ENCODE assay signal across 9 mouse cellular contexts in genomic region chr1:134243948-134244914, GRCm38 (mm10). TPM values are rescaled to one million over a fixed set of nuclear protein-coding genes. Genes with fewer than 3 reads are reported as not detected.
DNase-seq lines count a peak whose midpoint lies in the region; ATAC-seq lines count a peak whose summit lies in the region.
"Had no signal": no experiment of that assay in that cellular context is flagged by ENCODE, and none has a peak within 500 bp of the region (broad histone marks: within the 10 kb centered on the region; RNA-seq: fewer than 3 reads in every experiment).

No protein-coding gene starts in this region.

- no peaks in the 10 kb centered on the region for H3K9me3 ChIP-seq in heart, embryonic 13.5 days
- no peaks in the 10 kb centered on the region for H3K9me3 ChIP-seq in liver, embryonic 11.5 days (ENCODE audit: control insufficient read depth, low read length)
- H3K9me3 ChIP-seq: G1E had no signal

- 0 out of 2 replicates have a peak, but pooled peaks have one; percentile 31 for ATAC-seq in erythroid progenitor cell, adult 5-6 weeks (replicated peaks; ENCODE audit: low FRiP score, poor library complexity, severe bottlenecking)
- ATAC-seq in heart, embryonic 13.5 days (ENCODE audit: extremely low read depth, insufficient number of reproducible peaks, low FRiP score, low TSS enrichment), result peak; percentile 51; the same call in 1 of the 2 replicates
- peak; percentile 69 for ATAC-seq in liver, embryonic 11.5 days (replicated peaks; ENCODE audit: low FRiP score)

- no peak overlapping the region for H3K27ac ChIP-seq in heart, embryonic 13.5 days (replicated peaks)
- no peak overlapping the region for H3K27ac ChIP-seq in liver, embryonic 11.5 days (ENCODE audit: low read depth, low read length)

- peak; percentile 49 for DNase-seq in 3T3-L1 (ENCODE audit: low read depth, low spot score)
- DNase-seq in brain, adult 2 months (ENCODE audit: low read depth, low spot score), result peak; percentile 96
- peak; percentile 95 for DNase-seq in kidney, postnatal 10 days
- peak; percentile 82 for DNase-seq in liver, embryonic 11.5 days (ENCODE audit: low spot score)
- DNase-seq in naive thymus-derived CD4-positive, alpha-beta T cell, adult 2 months (ENCODE audit: low read depth), result peak; percentile 35
- DNase-seq in splenic B cell, adult 2 months (ENCODE audit: low read depth, low spot score), result peak; percentile 81

- H3K27me3 ChIP-seq in heart, embryonic 13.5 days (replicated peaks), result 0 out of 2 replicates have a peak, but pooled peaks cover 6% of the 10 kb centered on the region
- H3K27me3 ChIP-seq in liver, embryonic 11.5 days (replicated peaks; ENCODE audit: control insufficient read depth, insufficient read depth, low read length), result peaks cover 4% of the 10 kb centered on the region; the same call in 1 of the 2 replicates
- no peaks in the 10 kb centered on the region for H3K27me3 ChIP-seq in splenic B cell, adult 2 months (ENCODE audit: control insufficient read depth, insufficient read depth, low read length, poor library complexity, severe bottlenecking)

- peaks cover 33% of the 10 kb centered on the region for H3K4me1 ChIP-seq in heart, embryonic 13.5 days
- H3K4me1 ChIP-seq in liver, embryonic 11.5 days (replicated peaks; ENCODE audit: control insufficient read depth, insufficient read depth, low read length), result no peaks in the 10 kb centered on the region

- H3K4me3 ChIP-seq in heart, embryonic 13.5 days, result no peak overlapping the region
- no peak overlapping the region for H3K4me3 ChIP-seq in liver, embryonic 11.5 days (ENCODE audit: low read depth, low read length)

- peak overlapping the region; percentile 54 for H3K4me2 ChIP-seq in heart, embryonic 13.5 days
- H3K4me2 ChIP-seq in liver, embryonic 11.5 days, result peak overlapping the region; percentile 19

- WGBS in heart, embryonic 13.5 days, result 19% methylated on average over 35 of the region's 35 CpGs
- 22% methylated on average over 35 of the region's 35 CpGs for WGBS in liver, embryonic 11.5 days

- peak overlapping the region; percentile 48 for H3K9ac ChIP-seq in heart, embryonic 13.5 days
- H3K9ac ChIP-seq in liver, embryonic 11.5 days (ENCODE audit: low read depth, low read length), result no peak overlapping the region

- H3K36me3 ChIP-seq in heart, embryonic 13.5 days, result no peaks in the 10 kb centered on the region
- no peaks in the 10 kb centered on the region for H3K36me3 ChIP-seq in liver, embryonic 11.5 days (ENCODE audit: control insufficient read depth, insufficient read depth, low read length)
- no peaks in the 10 kb centered on the region for H3K36me3 ChIP-seq in splenic B cell, adult 2 months (ENCODE audit: control insufficient read depth, insufficient read depth, low read length, poor library complexity, severe bottlenecking)
- H3K36me3 ChIP-seq: G1E had no signal

RNA-seq across cellular contexts. Expression of gene Adora1, which starts 9.0 kb away (rescaled TPM):
- total RNA-seq in erythroid progenitor cell, adult 5-6 weeks (2015; ENCODE audit: low replicate concordance), result not detected in 2 replicates
- total RNA-seq in erythroid progenitor cell, adult 5-6 weeks (2017; ENCODE audit: low replicate concordance), result not detected in 2 replicates
- polyA plus RNA-seq in heart, embryonic 13.5 days (2015; fragmentation: Nextera tagmentation; extraction: Ambion mirVana), result 8.3 and 9.0 TPM in 2 replicates
- 0.21 and 0.29 TPM in 2 replicates for polyA plus RNA-seq in liver, embryonic 11.5 days (2014; fragmentation: Nextera tagmentation; extraction: Ambion mirVana)
- polyA plus RNA-seq: G1E had no signal

RNA-seq across cellular contexts. Expression of gene Myog, which starts 45.6 kb away (rescaled TPM):
- total RNA-seq in erythroid progenitor cell, adult 5-6 weeks (2015; ENCODE audit: low replicate concordance), result not detected in 2 replicates
- total RNA-seq in erythroid progenitor cell, adult 5-6 weeks (2017; ENCODE audit: low replicate concordance), result not detected in 2 replicates
- 1.5 and 3.5 TPM in 2 replicates for polyA plus RNA-seq in heart, embryonic 13.5 days (2015; fragmentation: Nextera tagmentation; extraction: Ambion mirVana)
- polyA plus RNA-seq in liver, embryonic 11.5 days (2014; fragmentation: Nextera tagmentation; extraction: Ambion mirVana), result 4.5 and 5.2 TPM in 2 replicates
- total RNA-seq: G1E had no signal
- polyA plus RNA-seq: G1E had no signal

RNA-seq across cellular contexts. Expression of gene Mybph, which starts 51.0 kb away (rescaled TPM):
- not detected in 2 replicates for total RNA-seq in erythroid progenitor cell, adult 5-6 weeks (2015; ENCODE audit: low replicate concordance)
- total RNA-seq in erythroid progenitor cell, adult 5-6 weeks (2017; ENCODE audit: low replicate concordance), result 0.39 TPM in 1 of 2 replicates, not detected in the other
- polyA plus RNA-seq in heart, embryonic 13.5 days (2015; fragmentation: Nextera tagmentation; extraction: Ambion mirVana), result 0.67 and 2.1 TPM in 2 replicates
- polyA plus RNA-seq in liver, embryonic 11.5 days (2014; fragmentation: Nextera tagmentation; extraction: Ambion mirVana), result 0.36 and 0.71 TPM in 2 replicates
- polyA plus RNA-seq: G1E had no signal

Comparison
In these comparisons a context has a peak if more than half of its experiments do, and no peak if none do; other contexts are left out.
1. DNase-seq: peak in every context shown above with its lines; median percentile 96 in brain, adult 2 months; 95 in kidney, postnatal 10 days; 82 in liver, embryonic 11.5 days; 81 in splenic B cell, adult 2 months; 49 in 3T3-L1; 35 in naive thymus-derived CD4-positive, alpha-beta T cell, adult 2 months.